Mouse (Mus musculus) fat pad, adult 2 months (tissue): ENCODE measurements at regions not wholly inside any gene's neighbourhood (a gene's known extent, or its start where the extent isn't known, plus 50 kb on each side); places are given as distances from the start of the nearest gene placed in this dataset.

Source experiments
- DNase-seq: peaks from one replicate; pipeline ENCODE4 v3.0.0-alpha.2; 2011; ENCODE audit warnings: low read depth, low spot score; ENCODE audit errors: extremely low read depth

DNA sequence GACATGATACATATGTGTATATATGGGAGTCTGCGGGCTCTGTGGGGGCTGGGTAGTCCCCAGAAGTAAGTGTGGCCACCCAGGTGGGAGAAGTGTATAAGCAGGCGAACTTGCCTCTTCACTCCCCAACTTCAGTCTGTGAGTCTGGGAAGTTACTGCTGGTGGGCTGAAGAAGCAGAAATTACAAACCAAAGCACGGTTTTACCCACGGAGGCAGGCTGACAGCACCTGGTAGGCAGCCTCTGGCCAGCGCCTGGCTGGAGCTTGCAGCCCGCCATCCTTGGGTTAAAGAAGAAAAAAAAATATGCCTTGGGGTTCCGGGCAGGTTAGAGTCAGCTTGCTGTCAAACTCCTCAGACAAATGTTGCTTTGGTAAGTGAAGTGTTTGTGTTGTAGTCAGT is 131.9 kb upstream of the Ubr2 start:
- no peak for DNase-seq

DNA sequence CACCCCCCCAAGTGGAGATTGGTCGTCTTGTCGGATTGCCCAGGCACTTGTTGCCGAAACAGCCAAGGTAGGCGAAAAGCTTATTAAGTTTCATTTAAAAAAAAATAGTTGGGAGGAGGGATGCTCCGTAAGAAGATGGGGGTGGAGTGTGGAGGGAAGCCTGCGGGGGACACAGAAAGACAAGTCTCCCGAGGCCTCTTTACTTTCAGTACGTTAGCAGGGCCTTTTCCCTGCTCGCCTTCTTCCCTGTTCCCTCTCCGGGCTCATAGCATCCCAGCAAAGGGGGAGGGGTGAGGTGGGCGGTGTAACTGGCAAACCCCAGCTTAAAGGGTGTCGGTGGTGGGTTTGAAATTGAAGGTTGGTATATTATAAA is 131.5 kb upstream of the Ubr2 start:
- no peak for DNase-seq

DNA sequence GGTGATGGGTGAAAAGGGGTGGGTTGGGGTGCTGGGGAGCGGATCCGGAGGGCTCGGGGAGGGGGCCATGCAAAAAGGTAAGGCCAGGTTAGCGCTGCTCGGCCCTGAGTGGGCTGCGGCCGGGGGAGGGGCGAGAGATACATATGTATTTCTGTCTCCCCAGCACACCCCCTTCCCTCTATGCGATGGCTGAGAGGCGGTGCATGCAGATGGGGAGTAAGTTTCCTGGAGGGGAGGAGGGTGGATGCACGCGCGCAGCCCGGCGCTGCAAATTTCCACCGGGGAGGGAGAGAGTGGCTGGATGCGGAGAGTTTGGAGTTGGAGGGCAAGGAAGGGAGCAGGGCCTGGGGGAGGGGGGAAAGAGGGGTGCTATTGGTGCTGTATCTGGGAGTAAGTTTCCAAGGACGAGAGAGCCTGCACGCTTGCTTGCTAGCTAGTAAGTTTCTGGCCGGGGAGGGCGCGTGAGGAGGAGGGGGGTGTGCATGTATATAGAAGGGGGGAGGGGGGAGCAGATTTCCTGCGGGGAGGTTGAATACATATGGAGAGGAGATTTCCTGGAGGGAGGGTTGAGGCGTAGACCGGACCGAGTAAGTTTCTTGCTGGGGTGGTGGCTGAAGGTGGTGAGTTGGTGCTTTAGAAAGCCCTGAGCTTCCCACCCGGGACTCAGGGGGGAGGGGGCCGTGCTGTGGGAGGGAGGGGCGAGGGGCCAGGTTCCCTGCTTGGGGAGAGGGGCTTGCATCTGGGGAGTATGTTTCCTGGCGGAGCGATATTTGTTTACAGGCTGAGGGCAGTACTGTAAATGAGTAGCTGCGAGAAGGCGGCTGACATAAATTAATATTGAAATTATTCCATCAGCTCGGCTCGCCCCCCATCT is 130.8 kb upstream of the Ubr2 start:
- no peak for DNase-seq

DNA sequence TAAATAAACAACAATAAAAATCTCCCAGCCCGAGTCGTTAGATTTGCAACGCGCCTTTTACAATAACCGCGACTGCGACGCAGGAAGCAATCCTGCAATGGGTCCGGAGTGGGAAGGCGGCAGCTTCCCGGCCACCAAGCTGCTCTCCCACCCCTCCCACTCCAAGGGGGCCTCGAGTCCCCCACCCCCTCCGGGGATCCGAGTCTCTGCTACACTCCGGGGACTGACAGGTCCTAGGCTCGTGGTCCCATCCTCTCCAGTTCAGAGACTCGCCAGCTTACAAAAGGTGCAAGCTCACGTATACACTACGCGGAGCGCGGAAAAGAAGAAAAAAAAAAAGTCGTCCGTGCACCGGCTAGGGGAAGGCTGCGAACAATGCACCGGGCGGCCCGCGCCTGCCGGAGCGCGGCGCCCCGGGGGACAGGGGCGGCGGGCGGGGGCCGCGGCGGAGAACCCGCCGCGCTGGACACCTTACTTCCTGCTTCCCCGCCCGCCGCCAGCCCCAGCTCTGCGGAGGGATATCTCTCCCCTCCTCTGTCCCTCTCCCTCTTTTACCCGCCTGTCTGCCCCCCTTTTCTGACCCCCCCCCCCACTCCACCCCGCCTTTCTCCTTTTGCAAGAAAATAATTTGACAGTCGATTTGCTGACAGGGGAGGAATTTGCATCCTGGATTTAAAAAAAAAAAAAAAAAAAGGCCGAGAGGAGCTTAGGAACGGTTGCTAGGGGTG is 130.0 kb upstream of the Ubr2 start:
- no peak for DNase-seq

DNA sequence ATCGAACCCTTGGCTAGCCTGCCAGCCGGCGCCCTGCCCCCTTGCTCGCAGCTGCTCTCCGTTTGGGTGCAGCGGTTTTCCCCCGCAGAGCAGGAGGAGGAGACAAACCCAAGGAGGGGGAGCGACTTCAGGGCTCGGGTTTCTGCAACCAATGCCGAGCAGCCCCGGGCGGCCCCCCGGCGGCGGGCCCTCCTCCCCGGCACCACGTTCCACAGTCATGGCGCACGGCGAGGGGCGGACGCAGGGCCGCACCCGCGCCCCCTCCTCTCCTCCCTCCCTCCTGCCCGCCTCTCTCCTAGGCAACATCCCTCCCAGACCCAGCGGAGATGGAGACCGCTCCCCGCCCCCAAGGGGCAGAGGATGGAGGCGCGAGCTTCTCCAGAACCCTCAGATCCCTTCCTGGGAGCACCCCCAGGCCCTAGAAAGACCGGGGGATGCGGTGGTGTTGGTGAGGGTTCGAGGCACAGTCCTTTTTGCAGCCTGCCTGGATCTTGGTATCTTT is 129.4 kb upstream of the Ubr2 start:
- no peak for DNase-seq

DNA sequence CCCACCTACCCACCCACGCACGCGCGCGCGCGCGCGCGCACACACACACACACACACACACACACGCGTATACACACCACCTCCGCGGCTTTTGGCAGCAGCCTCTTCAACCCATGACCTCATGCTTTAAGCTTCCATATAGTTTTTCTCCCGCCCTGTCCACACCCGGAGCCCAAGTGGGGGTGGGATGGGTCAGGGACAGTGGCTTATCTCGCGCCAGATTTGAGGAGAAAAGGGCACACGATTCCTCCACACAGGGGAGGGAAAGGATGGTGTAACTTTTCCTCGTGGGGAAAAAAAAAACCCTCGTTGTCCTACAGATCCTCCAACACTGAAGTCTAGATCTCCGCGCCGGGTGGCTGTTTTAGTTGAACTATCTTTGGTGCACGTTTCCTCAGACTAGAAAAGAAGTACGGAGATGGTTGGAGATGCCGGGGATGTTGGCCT is 128.8 kb upstream of the Ubr2 start:
- DNase-seq: no peak

DNA sequence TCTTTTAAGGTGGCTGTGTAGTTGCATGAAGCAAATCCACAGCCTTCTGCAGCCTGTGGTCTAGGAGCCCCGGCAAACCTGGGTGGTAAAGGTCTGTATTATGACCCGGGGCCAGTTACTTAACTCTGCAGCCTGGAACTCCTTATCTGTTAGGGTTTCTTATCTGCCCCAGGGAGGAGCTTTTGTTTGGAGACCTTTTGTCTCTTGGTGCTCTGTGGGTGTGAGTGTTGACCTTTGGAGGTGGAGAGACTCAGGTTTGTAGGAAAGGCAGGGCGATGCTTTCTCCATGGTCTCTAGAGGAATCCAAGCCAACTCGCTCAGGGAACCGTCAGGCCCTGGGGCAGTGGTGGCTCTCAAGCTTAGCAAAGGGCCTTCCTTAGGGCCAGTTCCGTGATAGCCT is 127.8 kb upstream of the Ubr2 start:
- no peak for DNase-seq

DNA sequence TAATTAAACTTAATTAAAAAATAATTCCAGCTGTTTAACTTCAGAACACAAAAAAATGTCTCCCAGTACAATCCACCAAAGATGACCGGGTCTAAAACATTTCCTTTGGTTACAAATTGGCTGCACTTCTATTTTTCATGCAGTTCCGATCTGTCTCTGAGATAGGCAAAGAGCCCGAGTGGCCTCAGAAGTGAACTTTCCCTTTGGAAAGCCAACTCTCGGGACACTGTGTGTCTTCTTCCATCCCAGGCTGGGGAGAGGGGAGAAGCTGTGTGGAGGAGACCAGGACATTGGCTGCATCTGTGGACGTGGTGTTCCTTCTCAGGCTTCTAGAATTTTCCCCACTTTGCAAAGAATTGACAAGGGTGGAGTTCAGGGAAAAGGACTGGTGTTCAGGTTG is 125.0 kb upstream of the Ubr2 start:
- DNase-seq: no peak

DNA sequence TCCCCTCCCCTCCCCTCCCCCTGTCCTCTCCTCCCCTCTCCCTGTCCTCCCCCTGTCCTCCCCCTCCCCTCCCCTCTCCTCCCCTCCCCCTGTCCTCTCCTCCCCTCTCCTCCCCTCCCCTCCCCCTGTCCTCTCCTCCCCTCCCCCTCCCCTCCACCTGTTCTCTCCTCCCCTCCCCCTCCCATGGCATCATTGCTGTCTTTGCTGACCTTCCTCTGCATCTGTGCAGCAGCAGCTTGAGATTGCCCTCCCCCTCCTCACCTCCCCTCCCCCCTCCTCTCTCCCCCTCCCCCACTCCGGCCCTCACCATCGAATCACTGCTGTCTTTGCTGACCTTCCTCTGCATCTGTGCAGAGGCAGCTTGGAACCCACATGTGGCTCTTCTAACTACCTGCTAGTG is 123.4 kb upstream of the Ubr2 start:
- no peak for DNase-seq

DNA sequence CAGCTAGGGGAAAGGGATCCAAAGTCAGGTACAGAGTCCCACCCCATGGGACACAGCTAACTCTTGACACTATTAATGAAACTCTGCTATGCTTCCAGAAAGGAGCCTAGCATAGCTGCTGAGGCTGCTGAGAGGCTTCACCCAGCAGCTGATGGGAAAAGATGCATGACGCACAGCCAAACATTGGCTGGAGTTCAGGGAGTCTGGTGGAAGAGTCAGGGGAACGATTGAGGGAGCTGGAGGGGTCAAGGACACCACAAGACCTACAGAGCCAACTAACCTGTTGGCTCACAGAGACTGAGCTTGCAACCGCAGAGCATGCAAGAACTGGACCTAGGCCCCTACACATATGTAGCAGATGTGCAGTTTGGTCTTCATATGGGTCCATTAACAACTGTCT is 117.2 kb upstream of the Ubr2 start:
- no peak for DNase-seq

DNA sequence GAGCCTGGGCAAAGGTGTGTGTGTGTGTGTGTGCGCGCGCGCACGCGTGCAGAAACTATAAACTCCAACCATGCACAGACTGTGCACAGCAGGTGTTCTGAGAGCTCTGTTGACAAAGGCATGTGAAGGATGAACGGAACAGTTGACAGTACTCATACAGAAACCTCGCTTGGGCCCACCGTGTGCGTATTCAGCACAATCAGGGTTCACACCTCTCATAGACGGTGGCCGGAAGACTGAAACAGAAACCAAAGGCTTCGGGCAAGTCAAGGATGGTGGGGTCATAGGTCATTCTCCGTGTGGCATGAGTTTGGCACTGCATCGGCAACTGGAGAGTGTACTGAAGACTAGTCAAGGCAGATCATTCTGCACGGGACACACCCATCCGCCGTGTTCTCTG is 113.2 kb upstream of the Ubr2 start:
- DNase-seq: no peak

DNA sequence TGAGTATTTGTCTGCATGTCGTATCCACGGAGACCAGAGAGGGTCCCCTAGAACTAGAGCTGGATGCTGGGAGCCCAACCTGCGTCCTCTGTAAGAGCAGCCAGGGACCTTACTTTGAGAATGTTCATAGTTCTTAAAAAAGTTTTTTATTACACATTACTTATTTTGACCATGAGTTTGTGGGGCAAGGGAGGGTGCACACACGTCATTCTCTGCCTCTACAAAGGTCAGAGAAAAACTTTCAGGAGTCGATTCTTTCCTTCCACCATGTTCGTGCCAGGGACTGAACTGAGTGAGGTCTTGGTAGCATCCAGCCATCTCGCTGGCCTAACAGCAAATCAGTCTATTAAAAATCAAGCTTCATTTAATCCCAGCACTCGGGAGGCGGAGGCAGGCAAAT is 111.9 kb upstream of the Ubr2 start:
- no peak for DNase-seq

DNA sequence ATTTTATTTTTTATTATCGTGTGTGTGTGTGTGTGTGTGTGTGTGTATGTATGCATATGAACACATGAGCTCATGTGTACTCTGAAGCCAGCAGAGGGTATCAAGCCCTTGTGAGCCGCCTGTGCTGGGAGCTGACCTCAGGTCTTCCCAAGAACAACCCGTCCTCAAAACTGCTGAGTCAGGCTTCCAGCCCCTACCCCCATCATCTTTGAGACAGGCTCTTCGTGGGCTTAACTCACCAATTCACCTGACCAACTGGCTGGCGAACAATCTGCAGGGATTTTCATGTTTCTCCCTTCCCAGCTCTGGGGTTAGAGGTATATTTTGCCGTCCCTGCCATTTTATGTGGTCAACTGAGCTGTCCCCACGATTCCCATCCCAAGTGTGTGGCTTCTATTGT is 107.7 kb upstream of the Ubr2 start:
- no peak for DNase-seq

DNA sequence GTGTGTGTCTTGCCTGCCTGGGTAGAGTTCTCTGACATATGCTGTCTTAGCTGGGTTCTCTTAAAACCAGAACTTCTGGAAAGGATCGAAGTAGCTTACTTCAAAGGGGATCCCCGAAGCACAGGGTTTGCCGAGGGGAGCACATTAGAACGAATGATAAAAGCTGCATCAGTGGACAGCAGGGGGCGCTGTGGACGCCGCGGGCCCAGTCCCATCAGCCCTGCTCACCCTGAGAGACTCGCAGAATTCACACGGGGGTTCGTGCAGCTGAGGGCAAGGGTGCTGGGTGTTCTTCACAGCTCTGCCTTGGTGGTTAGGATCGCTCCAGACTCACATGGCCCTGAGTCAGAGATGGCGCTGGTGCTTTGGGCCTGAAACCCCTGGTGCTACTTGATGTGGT is 105.4 kb upstream of the Ubr2 start:
- no peak for DNase-seq

DNA sequence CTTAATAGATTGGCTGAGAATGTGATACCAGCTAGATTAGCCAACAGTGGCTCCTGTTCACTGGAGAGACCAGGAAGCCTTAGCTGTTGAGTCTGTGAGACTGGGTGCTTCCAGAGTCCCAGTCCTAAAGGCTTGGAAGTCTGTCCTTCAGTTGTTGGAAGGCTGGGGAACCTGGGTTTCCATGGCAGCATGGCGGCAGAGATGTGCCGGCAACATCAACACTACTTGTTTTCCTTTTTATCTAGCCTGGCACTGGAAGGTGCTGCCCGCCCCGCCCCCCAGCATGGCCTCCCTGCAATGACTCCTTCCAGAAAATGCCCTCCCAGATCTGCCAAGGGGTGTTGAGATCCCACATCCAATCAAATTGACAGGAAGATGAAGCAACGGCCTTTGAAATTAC is 104.8 kb upstream of the Ubr2 start:
- DNase-seq: no peak

DNA sequence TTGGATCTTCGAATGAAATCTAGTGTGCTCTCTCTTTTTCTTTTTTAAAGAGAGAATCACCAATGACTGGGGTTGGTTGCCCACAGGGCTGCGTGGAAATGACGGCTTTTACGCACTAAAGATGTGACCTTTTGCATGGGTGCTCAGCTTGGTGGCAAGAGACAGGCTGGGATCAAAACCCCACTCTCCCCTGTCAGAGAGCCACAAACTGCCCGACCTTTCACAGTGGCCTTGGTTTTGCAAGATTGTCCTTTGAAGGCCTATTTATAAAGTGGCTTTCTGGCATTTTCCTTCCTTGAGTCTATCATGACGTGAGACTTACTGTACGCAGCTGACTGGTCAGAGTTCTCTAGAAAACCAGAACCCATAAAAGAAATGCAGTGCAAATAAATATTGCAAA is 104.4 kb upstream of the Ubr2 start:
- DNase-seq: no peak

DNA sequence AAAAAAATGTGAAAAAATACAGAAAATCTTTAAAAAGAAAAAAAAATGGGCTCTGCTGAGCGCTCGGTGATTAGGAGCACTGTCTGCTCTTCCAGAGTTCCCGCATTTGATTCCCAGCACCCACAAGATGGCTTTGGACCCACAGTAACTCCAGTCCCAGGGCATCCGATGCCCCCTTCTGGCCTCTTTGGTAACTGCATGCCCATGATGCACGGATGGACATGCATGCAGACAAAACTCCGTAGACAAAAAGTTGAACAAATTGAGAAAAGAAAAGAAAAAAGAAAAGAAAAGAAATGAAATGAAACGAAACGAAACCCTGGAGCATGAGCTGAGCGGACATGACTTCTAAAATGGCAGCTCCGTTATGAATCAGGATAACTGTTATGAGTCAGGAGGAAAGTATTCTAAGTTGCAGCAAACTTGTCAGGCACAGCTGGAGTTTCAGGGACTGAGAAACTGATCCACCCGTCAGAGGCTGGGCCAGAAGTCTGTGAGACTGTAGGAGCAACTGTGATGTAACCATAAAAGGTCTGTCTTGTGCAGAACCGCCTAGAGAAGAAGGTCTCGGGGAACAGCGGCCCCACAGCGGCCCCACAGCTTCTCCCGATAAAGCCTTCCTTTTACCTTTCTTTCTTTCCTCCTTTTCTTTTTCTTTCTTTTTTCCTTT is 102.3 kb upstream of the Ubr2 start:
- DNase-seq: no peak

DNA sequence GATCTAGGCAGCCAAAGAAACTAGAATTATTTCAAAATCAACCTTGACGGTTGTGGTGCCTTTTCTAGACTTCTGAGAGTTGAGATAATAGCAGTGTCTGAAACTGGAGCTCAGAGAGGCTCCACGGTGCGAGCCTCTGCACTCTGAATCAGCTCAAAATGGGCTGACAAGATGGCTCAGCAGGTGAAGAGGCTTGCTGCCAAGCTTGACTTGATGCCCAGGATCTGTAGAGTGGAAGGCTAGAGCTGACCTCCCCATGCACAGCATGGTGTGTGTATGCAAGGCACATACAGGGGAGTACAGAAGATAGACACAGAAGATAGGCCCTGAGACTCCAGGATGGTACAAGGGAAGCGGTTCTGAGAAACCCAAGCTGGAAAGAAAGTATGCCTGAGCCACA is 100.5 kb upstream of the Ubr2 start:
- DNase-seq: no peak

DNA sequence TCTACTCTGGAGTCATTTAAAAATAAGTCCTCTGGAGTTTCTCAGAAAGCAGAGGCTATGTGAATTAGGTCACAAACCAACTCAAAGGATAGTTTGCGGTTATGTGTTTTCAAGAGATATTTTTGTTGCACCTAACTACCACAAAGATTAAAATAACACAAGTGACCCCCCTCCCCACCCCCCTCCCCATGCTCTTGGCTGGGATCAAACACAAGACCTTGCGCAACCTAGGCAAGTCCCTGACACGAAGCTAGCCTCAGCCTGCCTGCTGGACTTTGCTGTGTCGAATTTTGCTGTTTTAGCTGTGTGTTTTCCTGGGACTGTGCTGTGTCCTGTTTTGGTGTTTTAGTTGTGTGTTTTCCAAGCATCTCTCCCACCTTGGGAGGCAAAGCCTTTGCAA is 94.0 kb upstream of the Ubr2 start:
- no peak for DNase-seq

DNA sequence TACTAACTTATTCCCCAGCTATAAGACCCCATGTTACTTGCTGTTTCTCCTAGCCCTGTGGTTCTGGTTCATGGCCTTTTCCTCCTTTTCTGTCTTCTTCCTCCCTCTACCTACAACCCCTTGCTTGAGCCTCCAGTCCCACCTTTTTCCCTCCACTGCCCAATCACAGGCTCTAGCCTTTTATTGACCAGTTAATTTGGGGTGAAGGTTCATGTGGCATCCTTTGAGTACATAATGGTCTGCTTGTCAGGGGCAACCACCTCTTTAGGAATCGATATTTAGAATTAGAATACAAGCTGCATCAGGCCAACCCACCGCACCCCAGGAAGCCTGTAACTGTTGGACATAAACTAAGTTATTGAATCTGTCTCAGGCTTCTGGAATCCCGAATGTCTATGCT is 84.8 kb upstream of the Ubr2 start:
- no peak for DNase-seq

DNA sequence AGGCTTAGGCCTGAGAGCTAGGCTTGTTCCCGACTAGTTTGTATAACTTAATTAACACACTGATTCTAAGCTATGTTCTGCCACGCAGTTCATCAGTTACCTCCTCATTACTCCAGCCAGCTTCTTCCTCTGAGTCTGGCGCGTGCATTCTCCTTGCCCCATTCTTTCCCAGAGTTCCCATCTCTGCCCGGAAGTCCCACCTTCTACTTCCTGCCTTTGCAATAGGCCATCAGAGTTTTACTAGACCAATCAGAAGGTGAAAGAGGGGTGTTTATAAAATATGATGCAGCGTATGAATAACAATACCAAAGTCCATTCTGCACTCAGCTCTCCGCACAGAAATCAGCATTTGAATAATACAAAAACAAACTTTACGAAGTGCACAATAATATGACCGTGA is 81.7 kb upstream of the Ubr2 start:
- DNase-seq: no peak

DNA sequence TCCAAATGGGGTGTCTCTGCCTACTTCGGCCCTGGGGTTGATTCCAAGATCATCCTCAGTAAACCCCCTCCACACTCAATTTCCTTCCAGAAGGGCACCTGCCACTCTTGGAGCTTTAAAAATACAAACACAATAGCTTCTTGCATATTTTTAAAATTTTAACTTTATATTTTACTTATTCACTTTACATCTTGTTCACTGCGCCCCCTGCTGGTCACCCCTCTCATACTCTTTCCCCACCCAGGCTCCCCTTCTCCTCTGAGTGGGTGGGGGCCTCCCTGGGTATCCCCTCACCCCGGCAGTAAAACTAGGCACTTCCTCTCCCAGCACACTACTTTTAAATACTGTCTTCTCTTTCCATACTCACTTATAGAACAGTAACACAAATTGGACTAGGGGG is 79.4 kb upstream of the Ubr2 start:
- no peak for DNase-seq
